Mouse (Mus musculus): ENCODE data around the gene C2cd4a. TPM values are rescaled to one million over a fixed set of nuclear protein-coding genes. Genes with fewer than 3 reads are reported as not detected.

The C2cd4a gene
- polyA plus RNA-seq, 1 experiment from 2014 or later, result not detected

- Histone ChIP-seq H3K4me2 (ENCODE audit: low read length) (no peak overlapping the region), H3K9ac (replicated peaks; ENCODE audit: low read depth, low read length) (no peak overlapping the region), H3K36me3 (ENCODE audit: control insufficient read depth, insufficient read depth) (no peaks in the 10 kb centered on the region; the same call in 1 of the 2 replicates), H3K9me3 (ENCODE audit: control insufficient read depth, low read length) (no peaks in the 10 kb centered on the region), H3K4me3 (replicated peaks; ENCODE audit: low read length) (no peak overlapping the region), H3K27me3 (replicated peaks; ENCODE audit: control insufficient read depth, insufficient read depth, low read length) (no peaks in the 10 kb centered on the region), H3K27ac (ENCODE audit: low read length) (no peak overlapping the region), H3K4me1 (replicated peaks; ENCODE audit: control insufficient read depth, insufficient read depth, low read length) (no peaks in the 10 kb centered on the region; the same call in 1 of the 2 replicates)
- ATAC-seq, result no peak
- WGBS, result 32% methylated on average over 4 of the region's 4 CpGs
Measured at GRCm38 (mm10) chr9:67864011-67864410, 31.9 kb upstream of the C2cd4a start.

GRCm38 (mm10) chr9:67863332-67863731 lies 31.2 kb upstream of the C2cd4a start:
- ATAC-seq, result no peak
- Histone ChIP-seq H3K9ac (replicated peaks; ENCODE audit: low read depth, low read length) (no peak overlapping the region), H3K4me1 (replicated peaks; ENCODE audit: control insufficient read depth, insufficient read depth, low read length) (no peaks in the 10 kb centered on the region; the same call in 1 of the 2 replicates), H3K4me2 (ENCODE audit: low read length) (no peak overlapping the region), H3K4me3 (replicated peaks; ENCODE audit: low read length) (no peak overlapping the region), H3K27me3 (replicated peaks; ENCODE audit: control insufficient read depth, insufficient read depth, low read length) (no peaks in the 10 kb centered on the region), H3K9me3 (ENCODE audit: control insufficient read depth, low read length) (no peaks in the 10 kb centered on the region), H3K27ac (ENCODE audit: low read length) (no peak overlapping the region), H3K36me3 (ENCODE audit: control insufficient read depth, insufficient read depth) (no peaks in the 10 kb centered on the region; the same call in none of the 2 replicates)
- 88% methylated on average over 5 of the region's 5 CpGs for WGBS

- no peak overlapping the region for H3K27ac ChIP-seq (ENCODE audit: low read length)
- WGBS, result 82% methylated on average over 2 of the region's 2 CpGs
- H3K4me3 ChIP-seq (replicated peaks; ENCODE audit: low read length), result no peak overlapping the region
- H3K9ac ChIP-seq (replicated peaks; ENCODE audit: low read depth, low read length), result no peak overlapping the region
- H3K27me3 ChIP-seq (replicated peaks; ENCODE audit: control insufficient read depth, insufficient read depth, low read length), result no peaks in the 10 kb centered on the region
- H3K4me2 ChIP-seq (ENCODE audit: low read length), result no peak overlapping the region
- no peaks in the 10 kb centered on the region for H3K9me3 ChIP-seq (ENCODE audit: control insufficient read depth, low read length)
- H3K4me1 ChIP-seq (replicated peaks; ENCODE audit: control insufficient read depth, insufficient read depth, low read length), result no peaks in the 10 kb centered on the region; the same call in 1 of the 2 replicates
- H3K36me3 ChIP-seq (ENCODE audit: control insufficient read depth, insufficient read depth), result peaks cover 2% of the 10 kb centered on the region
- ATAC-seq, result no peak
Measured at GRCm38 (mm10) chr9:67860273-67860672, 28.1 kb upstream of the C2cd4a start.

GRCm38 (mm10) chr9:67851150-67851549 lies 19.0 kb upstream of the C2cd4a start:
- no peak for ATAC-seq
- 81% methylated on average over 4 of the region's 4 CpGs for WGBS
- Histone ChIP-seq H3K36me3 (ENCODE audit: control insufficient read depth, insufficient read depth) (no peaks in the 10 kb centered on the region; the same call in 1 of the 2 replicates), H3K4me1 (replicated peaks; ENCODE audit: control insufficient read depth, insufficient read depth, low read length) (no peaks in the 10 kb centered on the region), H3K9me3 (ENCODE audit: control insufficient read depth, low read length) (no peaks in the 10 kb centered on the region), H3K9ac (replicated peaks; ENCODE audit: low read depth, low read length) (no peak overlapping the region), H3K27me3 (replicated peaks; ENCODE audit: control insufficient read depth, insufficient read depth, low read length) (no peaks in the 10 kb centered on the region), H3K4me2 (ENCODE audit: low read length) (no peak overlapping the region), H3K27ac (ENCODE audit: low read length) (no peak overlapping the region), H3K4me3 (replicated peaks; ENCODE audit: low read length) (no peak overlapping the region)

GRCm38 (mm10) chr9:67849846-67850245 lies 17.7 kb upstream of the C2cd4a start:
- Histone ChIP-seq H3K9me3 (ENCODE audit: control insufficient read depth, low read length) (no peaks in the 10 kb centered on the region), H3K4me3 (replicated peaks; ENCODE audit: low read length) (no peak overlapping the region), H3K27ac (ENCODE audit: low read length) (no peak overlapping the region), H3K9ac (replicated peaks; ENCODE audit: low read depth, low read length) (no peak overlapping the region), H3K4me1 (replicated peaks; ENCODE audit: control insufficient read depth, insufficient read depth, low read length) (no peaks in the 10 kb centered on the region), H3K36me3 (ENCODE audit: control insufficient read depth, insufficient read depth) (no peaks in the 10 kb centered on the region), H3K4me2 (ENCODE audit: low read length) (no peak overlapping the region), H3K27me3 (replicated peaks; ENCODE audit: control insufficient read depth, insufficient read depth, low read length) (no peaks in the 10 kb centered on the region)
- WGBS, result 90% methylated on average over 3 of the region's 3 CpGs
- no peak for ATAC-seq

- 83% methylated on average over 12 of the region's 12 CpGs for WGBS
- Histone ChIP-seq H3K9me3 (ENCODE audit: control insufficient read depth, low read length) (no peaks in the 10 kb centered on the region), H3K27me3 (replicated peaks; ENCODE audit: control insufficient read depth, insufficient read depth, low read length) (no peaks in the 10 kb centered on the region), H3K4me2 (ENCODE audit: low read length) (no peak overlapping the region), H3K9ac (replicated peaks; ENCODE audit: low read depth, low read length) (no peak overlapping the region), H3K4me1 (replicated peaks; ENCODE audit: control insufficient read depth, insufficient read depth, low read length) (no peaks in the 10 kb centered on the region), H3K36me3 (ENCODE audit: control insufficient read depth, insufficient read depth) (no peaks in the 10 kb centered on the region), H3K4me3 (replicated peaks; ENCODE audit: low read length) (no peak overlapping the region), H3K27ac (ENCODE audit: low read length) (no peak overlapping the region)
- ATAC-seq, result no peak
Measured at GRCm38 (mm10) chr9:67849397-67849796, 17.3 kb upstream of the C2cd4a start.

- Histone ChIP-seq H3K27ac (ENCODE audit: low read length) (no peak overlapping the region), H3K9ac (replicated peaks; ENCODE audit: low read depth, low read length) (no peak overlapping the region), H3K4me3 (replicated peaks; ENCODE audit: low read length) (no peak overlapping the region), H3K36me3 (ENCODE audit: control insufficient read depth, insufficient read depth) (no peaks in the 10 kb centered on the region), H3K27me3 (replicated peaks; ENCODE audit: control insufficient read depth, insufficient read depth, low read length) (no peaks in the 10 kb centered on the region), H3K4me1 (replicated peaks; ENCODE audit: control insufficient read depth, insufficient read depth, low read length) (no peaks in the 10 kb centered on the region), H3K4me2 (ENCODE audit: low read length) (no peak overlapping the region), H3K9me3 (ENCODE audit: control insufficient read depth, low read length) (no peaks in the 10 kb centered on the region)
- WGBS, result 75% methylated on average over 3 of the region's 3 CpGs
- ATAC-seq, result no peak
Measured at GRCm38 (mm10) chr9:67847606-67848005, 15.5 kb upstream of the C2cd4a start.

- H3K4me2 ChIP-seq (ENCODE audit: low read length), result no peak overlapping the region
- WGBS, result 96% methylated on average over 2 of the region's 2 CpGs
- H3K4me3 ChIP-seq (replicated peaks; ENCODE audit: low read length), result no peak overlapping the region
- no peak overlapping the region for H3K27ac ChIP-seq (ENCODE audit: low read length)
- no peak for ATAC-seq
- H3K9me3 ChIP-seq (ENCODE audit: control insufficient read depth, low read length), result no peaks in the 10 kb centered on the region
- H3K9ac ChIP-seq (replicated peaks; ENCODE audit: low read depth, low read length), result no peak overlapping the region
- H3K4me1 ChIP-seq (replicated peaks; ENCODE audit: control insufficient read depth, insufficient read depth, low read length), result peaks cover 2% of the 10 kb centered on the region
- H3K27me3 ChIP-seq (replicated peaks; ENCODE audit: control insufficient read depth, insufficient read depth, low read length), result no peaks in the 10 kb centered on the region
- no peaks in the 10 kb centered on the region for H3K36me3 ChIP-seq (ENCODE audit: control insufficient read depth, insufficient read depth)
Measured at GRCm38 (mm10) chr9:67846089-67846488, 14.0 kb upstream of the C2cd4a start.

GRCm38 (mm10) chr9:67845648-67846047 lies 13.5 kb upstream of the C2cd4a start:
- Histone ChIP-seq H3K9ac (replicated peaks; ENCODE audit: low read depth, low read length) (no peak overlapping the region), H3K36me3 (ENCODE audit: control insufficient read depth, insufficient read depth) (no peaks in the 10 kb centered on the region), H3K4me3 (replicated peaks; ENCODE audit: low read length) (no peak overlapping the region), H3K4me2 (ENCODE audit: low read length) (no peak overlapping the region), H3K4me1 (replicated peaks; ENCODE audit: control insufficient read depth, insufficient read depth, low read length) (peaks cover 6% of the 10 kb centered on the region), H3K9me3 (ENCODE audit: control insufficient read depth, low read length) (no peaks in the 10 kb centered on the region), H3K27ac (ENCODE audit: low read length) (no peak overlapping the region), H3K27me3 (replicated peaks; ENCODE audit: control insufficient read depth, insufficient read depth, low read length) (no peaks in the 10 kb centered on the region)
- no peak for ATAC-seq
- WGBS, result 82% methylated on average over 5 of the region's 5 CpGs

GRCm38 (mm10) chr9:67845012-67845411 lies 12.9 kb upstream of the C2cd4a start:
- Histone ChIP-seq H3K27ac (ENCODE audit: low read length) (no peak overlapping the region), H3K4me1 (replicated peaks; ENCODE audit: control insufficient read depth, insufficient read depth, low read length) (peaks cover 7% of the 10 kb centered on the region), H3K27me3 (replicated peaks; ENCODE audit: control insufficient read depth, insufficient read depth, low read length) (no peaks in the 10 kb centered on the region), H3K4me2 (ENCODE audit: low read length) (no peak overlapping the region), H3K9ac (replicated peaks; ENCODE audit: low read depth, low read length) (no peak overlapping the region), H3K9me3 (ENCODE audit: control insufficient read depth, low read length) (no peaks in the 10 kb centered on the region), H3K4me3 (replicated peaks; ENCODE audit: low read length) (no peak overlapping the region), H3K36me3 (ENCODE audit: control insufficient read depth, insufficient read depth) (no peaks in the 10 kb centered on the region)
- 87% methylated on average over 4 of the region's 4 CpGs for WGBS
- no peak for ATAC-seq

Data from forebrain, embryonic 16.5 days (tissue).